Mouse (Mus musculus) thymus, postnatal 36 days (tissue): Measurements from ENCODE around the gene Map2k5.

Experiments used
- DNase-seq, 2 experiments: peaks; one replicate each; pipeline ENCODE4 v3.0.0; 2022; ENCODE audit warnings: mixed read lengths in 2 of 2

Map2k5 gene

DNA sequence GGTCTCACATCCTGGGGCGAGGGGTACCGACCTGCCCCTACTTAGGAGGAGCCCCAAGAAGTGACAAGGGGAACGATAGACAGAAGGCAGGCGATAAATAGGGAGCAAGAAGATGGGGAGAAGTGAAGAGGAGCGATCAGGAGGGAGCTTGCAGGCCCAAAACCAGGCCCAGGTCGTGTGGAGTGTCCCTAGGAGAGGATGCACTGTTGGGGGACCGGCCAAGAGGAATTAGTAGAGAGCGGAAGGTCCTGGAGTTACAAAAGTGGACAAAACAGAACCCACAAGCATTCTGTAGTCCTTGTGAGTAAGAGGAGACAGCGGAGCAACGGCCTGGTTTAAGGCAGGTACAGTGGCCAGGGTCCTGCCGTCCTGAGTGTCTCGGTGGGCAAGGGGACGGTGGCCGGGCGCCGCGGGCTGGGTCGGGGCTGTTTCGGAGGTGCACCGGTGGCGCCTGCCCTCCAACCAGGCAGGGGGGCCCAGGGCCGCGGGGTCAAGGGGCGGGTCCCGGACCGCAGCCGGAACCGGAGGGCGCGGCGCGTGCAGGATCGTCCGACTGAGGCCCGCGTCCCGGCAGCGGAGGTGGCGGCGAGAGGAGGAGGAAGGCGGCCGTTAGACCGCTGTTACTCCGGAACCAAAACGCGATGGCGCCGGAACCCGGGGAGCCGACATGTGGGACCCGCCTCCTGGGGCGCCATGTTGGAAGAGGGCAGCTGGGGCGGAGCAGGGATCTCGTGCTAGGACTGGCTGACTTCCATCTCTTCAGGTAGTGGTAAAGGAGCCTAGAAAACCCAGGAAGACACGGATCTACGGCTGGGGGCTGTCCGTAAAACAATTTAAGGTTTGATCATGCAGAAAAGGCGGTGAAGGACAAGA, at the start of gene Map2k5:
TSS of gene Map2k5 (minus strand) at position 633 of the 873 bp plus-strand sequence.
- peak; percentile 93 to 94 for DNase-seq

- no peak for DNase-seq
Measured at GRCm38 (mm10) chr9:63421096-63421736, 43.5 kb upstream of the Map2k5 start.

DNA sequence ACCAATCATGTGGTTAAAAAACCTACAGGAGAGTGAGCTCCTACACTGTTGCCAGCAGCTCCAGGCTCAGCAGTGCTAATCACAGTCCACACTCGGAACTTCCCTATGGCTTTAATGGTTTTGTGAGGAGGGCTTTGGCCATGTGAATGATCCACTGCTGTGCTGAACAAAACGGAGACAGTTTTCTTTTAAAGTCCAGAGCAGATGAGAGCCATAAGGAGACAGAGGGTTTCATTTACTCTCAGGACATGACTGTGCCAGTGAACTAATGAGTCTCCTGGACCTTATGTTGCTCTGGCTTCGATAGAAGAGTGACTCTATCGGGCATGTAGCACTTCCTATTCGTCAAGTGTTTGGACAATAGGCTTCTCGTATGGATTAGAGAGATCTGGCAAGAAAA, 42.7 kb upstream of the Map2k5 start:
- DNase-seq: no peak

DNA sequence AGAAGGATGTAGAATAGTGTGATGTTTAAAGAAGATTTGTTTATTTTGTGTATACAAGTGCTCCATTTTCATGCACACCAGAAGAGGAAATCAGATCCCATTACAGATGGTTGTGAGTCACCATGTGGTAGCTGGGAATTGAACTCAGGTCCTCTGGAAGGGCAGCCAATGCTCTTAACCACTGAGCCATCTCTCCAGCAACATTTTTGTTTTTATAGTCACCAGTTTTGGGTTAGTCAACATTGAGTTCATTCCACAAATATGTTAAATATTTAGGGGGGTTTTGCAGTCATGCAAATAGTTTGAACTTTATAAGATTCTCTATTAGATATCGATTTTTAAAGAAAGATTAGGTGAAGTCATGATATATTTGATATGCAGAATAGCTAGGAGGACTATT, 22.5 kb upstream of the Map2k5 start:
- no peak for DNase-seq

- DNase-seq: no peak
Measured at GRCm38 (mm10) chr9:63399463-63399815, 21.7 kb upstream of the Map2k5 start.

- peak; percentile 97 for DNase-seq
Measured at GRCm38 (mm10) chr9:63398611-63399462, 21.1 kb upstream of the Map2k5 start, which contains the start of gene 2300009A05Rik. 2300009A05Rik (minus strand) TSS chr9:63399246.

GRCm38 (mm10) chr9:63395612-63396011, 17.9 kb upstream of the Map2k5 start:
- no peak for DNase-seq

- no peak for DNase-seq
Measured at GRCm38 (mm10) chr9:63391307-63391706, 13.6 kb upstream of the Map2k5 start.

- no peak for DNase-seq
Measured at GRCm38 (mm10) chr9:63382761-63383160, 5.1 kb upstream of the Map2k5 start.

GRCm38 (mm10) chr9:63380326-63380725, 2.6 kb upstream of the Map2k5 start:
- DNase-seq: no peak

DNA sequence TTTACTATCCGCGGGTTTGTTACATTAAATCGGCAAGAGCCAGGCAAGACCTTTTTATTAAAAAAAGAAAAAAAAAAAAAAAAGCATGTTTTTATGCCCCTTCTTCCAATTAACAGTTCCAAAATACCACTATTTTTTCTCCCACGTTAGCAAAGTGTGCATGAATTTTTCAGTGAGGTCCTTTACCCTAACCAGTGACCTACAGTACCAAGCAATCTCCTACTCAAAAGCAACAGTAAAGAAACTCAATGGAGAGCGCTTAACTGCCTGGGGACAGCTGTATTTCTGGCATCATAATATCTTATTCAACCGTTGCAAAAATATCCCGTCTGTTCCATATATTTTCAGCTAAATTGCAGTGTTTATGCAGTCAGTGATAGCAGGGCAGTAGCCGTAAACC, 472 bp upstream of the Map2k5 start:
- DNase-seq: no peak

DNA sequence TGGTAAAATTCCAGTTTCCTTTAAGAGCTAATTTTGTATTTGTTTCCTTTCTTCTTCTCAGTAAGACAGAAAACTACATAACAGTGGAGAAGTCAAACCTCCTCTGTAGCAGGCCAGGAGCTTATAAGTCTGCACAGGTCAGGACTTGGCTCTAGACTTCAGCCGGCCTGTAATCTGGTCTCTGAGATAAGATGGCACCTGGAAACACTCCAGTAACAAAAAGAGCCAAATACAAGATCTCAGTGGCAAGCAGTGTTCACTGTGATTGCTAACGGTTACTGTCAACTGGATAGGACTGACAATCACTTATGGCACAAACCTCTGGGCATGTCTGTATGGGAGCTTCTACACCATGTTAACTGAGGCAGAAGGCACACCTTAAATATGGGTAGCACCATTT, 4.4 kb downstream of the Map2k5 start:
- DNase-seq: no peak

DNA sequence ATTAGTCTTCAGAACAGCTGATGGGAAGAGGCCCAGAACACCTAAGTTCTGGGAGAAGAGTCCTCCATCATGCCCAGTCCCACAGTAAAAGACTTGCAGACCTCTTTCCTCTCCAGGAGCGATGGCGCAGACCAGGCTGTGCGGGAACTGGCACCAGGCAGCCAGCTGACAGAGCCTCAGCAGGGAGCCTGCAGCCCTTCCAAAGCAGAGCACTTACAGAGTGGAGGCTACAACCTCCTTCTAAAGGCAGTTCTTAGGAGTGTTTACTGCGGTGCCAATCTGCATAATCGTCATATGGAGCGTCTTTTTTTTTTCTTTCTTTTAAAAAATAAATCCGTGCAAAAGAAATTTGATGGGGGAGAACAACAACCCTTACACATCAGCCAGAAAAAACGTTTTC, 5.2 kb downstream of the Map2k5 start:
- DNase-seq: no peak

GRCm38 (mm10) chr9:63360410-63360809, 17.3 kb downstream of the Map2k5 start:
- no peak for DNase-seq

DNA sequence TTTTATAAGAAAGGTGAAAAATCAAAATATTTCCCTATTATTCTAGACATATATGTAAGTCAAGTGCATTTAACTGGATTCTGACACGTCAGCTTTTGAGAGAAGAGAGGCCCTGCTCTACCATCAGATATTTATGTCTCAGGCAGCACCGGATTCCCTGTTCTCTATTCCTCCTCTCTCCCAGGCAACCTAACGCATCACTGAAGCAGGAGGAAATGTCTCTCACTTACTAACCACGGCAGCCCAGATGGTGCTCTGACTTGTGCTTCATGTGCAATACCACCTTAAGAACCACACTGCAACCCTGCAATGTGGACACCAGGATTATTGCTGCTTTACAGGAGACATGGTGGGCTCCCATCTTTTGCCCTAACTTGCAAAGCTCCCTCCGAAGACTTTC, 18.7 kb downstream of the Map2k5 start:
- DNase-seq: no peak

DNA sequence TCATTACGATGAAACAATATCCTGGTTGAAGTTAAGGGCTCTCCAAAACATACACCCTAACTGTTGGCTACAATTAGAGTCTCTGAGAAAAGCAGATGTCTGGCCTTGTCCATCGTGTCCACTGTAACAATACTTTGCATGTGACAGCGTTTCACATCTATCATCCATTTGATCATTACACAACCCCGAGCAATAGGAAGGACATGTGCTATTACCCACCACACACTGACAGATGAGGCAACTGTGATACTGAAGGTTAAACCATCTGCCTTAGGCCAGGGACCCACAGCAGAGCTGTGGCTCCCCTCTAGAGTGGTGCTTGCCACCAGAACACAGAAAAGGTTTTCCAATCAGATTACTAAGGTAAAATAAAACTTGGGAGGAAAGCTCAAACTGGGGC, 21.0 kb downstream of the Map2k5 start:
- no peak for DNase-seq

- DNase-seq: no peak
Measured at GRCm38 (mm10) chr9:63356278-63356677, 21.4 kb downstream of the Map2k5 start.

- DNase-seq: no peak
Measured at GRCm38 (mm10) chr9:63354168-63354567, 23.5 kb downstream of the Map2k5 start.

DNA sequence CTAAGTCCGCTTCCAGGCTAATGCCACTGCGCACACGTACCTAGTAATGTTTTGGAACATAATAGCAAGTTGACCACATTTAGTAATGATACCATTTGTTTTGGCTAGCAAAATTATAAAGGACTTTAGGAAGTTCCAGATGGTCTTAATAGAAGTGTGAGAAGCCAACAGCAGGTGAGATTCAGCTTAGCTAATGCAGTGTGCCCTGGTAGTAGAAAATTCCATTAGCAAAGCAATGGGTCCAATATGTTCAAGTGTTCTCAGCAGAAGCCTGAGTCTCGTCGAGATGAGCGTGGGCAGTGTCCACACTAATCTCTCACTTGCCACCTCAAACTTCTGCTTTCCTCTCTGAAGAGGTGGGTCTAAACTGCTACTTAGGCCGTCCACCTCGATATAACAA, 27.7 kb downstream of the Map2k5 start:
- no peak for DNase-seq

GRCm38 (mm10) chr9:63349241-63349640, 28.5 kb downstream of the Map2k5 start:
- no peak for DNase-seq

GRCm38 (mm10) chr9:63348146-63348545, 29.6 kb downstream of the Map2k5 start:
- no peak for DNase-seq

- no peak for DNase-seq
Measured at GRCm38 (mm10) chr9:63346029-63346428, 31.7 kb downstream of the Map2k5 start.

GRCm38 (mm10) chr9:63341761-63342160, 35.9 kb downstream of the Map2k5 start:
- DNase-seq: peak; percentile 16 to 30
